Mouse (Mus musculus) ES-E14 (cell line): Measurements from ENCODE around the gene Col9a1. TPM values are rescaled to one million over a fixed set of nuclear protein-coding genes. Genes with fewer than 3 reads are reported as not detected.
A peak's percentile ranks its signal among the peaks of the same experiment; 100 is the strongest.

Experiments
- DNase-seq: peaks from one replicate; pipeline ENCODE4 v3.0.0-alpha.2; 2013; ENCODE audit warnings: low read depth, low spot score
- H3K27ac ChIP-seq: 2 replicates; pipeline ENCODE4 v1.5.1; 2012; ENCODE audit warnings: low read depth, mild to moderate bottlenecking, low read length, moderate library complexity, mixed read lengths; ENCODE audit not compliant: poor library complexity, insufficient read depth, severe bottlenecking
- H3K36me3 ChIP-seq: 2 replicates; pipeline ENCODE4 v1.6.1; 2012; ENCODE audit warnings: mild to moderate bottlenecking, low read length, moderate library complexity, mixed read lengths; ENCODE audit not compliant: control insufficient read depth, poor library complexity, insufficient read depth, severe bottlenecking
- H3K4me1 ChIP-seq, 2 experiments: fragments of 150-350 bp in 1 of 2; sonication (generic) in 1 of 2; 2 replicates each; pipeline ENCODE4 v1.6.1; 2012; ENCODE audit warnings: low read length in 2 of 2, mild to moderate bottlenecking in 1 of 2, mixed read lengths in 1 of 2; ENCODE audit not compliant: control insufficient read depth in 2 of 2, insufficient read depth in 2 of 2, poor library complexity in 1 of 2
- H3K4me3 ChIP-seq, 2 experiments: fragments of 150-350 bp in 1 of 2; sonication (generic) in 1 of 2; 2 replicates each; pipeline ENCODE4 v1.5.1; 2012; ENCODE audit warnings: low read length in 2 of 2, low read depth in 1 of 2, mild to moderate bottlenecking in 1 of 2, mixed read lengths in 1 of 2; ENCODE audit not compliant: insufficient read depth in 1 of 2, poor library complexity in 1 of 2, severe bottlenecking in 1 of 2
- H3K9ac ChIP-seq: 2 replicates; pipeline ENCODE4 v1.6.1; 2012; ENCODE audit warnings: low read depth, mild to moderate bottlenecking, low read length, mixed read lengths; ENCODE audit not compliant: poor library complexity, insufficient read depth, severe bottlenecking
- H3K9me3 ChIP-seq: fragments of 150-350 bp; sonication (generic); 2 replicates; pipeline ENCODE4 v1.6.1; 2012; ENCODE audit warnings: low read depth, mild to moderate bottlenecking, low read length; ENCODE audit not compliant: control insufficient read depth, insufficient read depth
- CHD2 ChIP-seq: IDR thresholded peaks from 2 replicates; pipeline ENCODE4 v1.6.1; 2014; ENCODE audit warnings: mild to moderate bottlenecking, low read depth, low read length, inconsistent platforms
- HCFC1 ChIP-seq: IDR thresholded peaks from 2 replicates; pipeline ENCODE4 v1.6.1; 2012; ENCODE audit warnings: low read length, inconsistent platforms, borderline replicate concordance; ENCODE audit not compliant: insufficient read depth
- MAFK ChIP-seq: IDR thresholded peaks from 2 replicates; pipeline ENCODE4 v1.6.1; 2014; ENCODE audit warnings: mild to moderate bottlenecking, low read depth, low read length, inconsistent platforms; ENCODE audit not compliant: insufficient read depth
- ZC3H11A ChIP-seq: IDR thresholded peaks from 2 replicates; pipeline ENCODE4 v1.6.1; 2012; ENCODE audit warnings: low read depth, mild to moderate bottlenecking, inconsistent platforms, low read length, borderline replicate concordance
- ZNF384 ChIP-seq: IDR thresholded peaks from 2 replicates; pipeline ENCODE4 v1.6.1; 2012; ENCODE audit warnings: low read depth, low read length, inconsistent platforms
- in situ Hi-C, 2 experiments: fragments of 600-800 bp; cut with MboI; formaldehyde crosslinking; loops; one replicate each; pipeline ENCODE4 v1.15.1; 2025; ENCODE audit warnings: low sequenced_read_pairs in 2 of 2, inconsistent platforms in 1 of 2; ENCODE audit not compliant: unreplicated experiment in 2 of 2
- total RNA-seq: library from RNA; depleted of rRNA; stranded (reverse); fragments of 300-350 nt; gene quantifications from 2 replicates; pipeline ENCODE4 v1.2.3, GENCODE M21; 2012

Gene Col9a1
- total RNA-seq, 1 experiment: 0.13 TPM

- H3K36me3 ChIP-seq: no peaks in the 10 kb centered on the region
- no peaks in the 10 kb centered on the region for H3K4me1 ChIP-seq
- no peak for DNase-seq
- H3K9me3 ChIP-seq: no peaks in the 10 kb centered on the region
- TF ChIP-seq ZNF384 (no peak), CHD2 (no peak), ZC3H11A (no peak), HCFC1 (no peak), MAFK (no peak)
- H3K4me3 ChIP-seq: no peak overlapping the region
- H3K9ac ChIP-seq: no peak overlapping the region
- no peak overlapping the region for H3K27ac ChIP-seq
- in situ Hi-C loops: no loop called here
Measured at GRCm38 (mm10) chr1:24140555-24140954, 36.9 kb upstream of the Col9a1 start.

GRCm38 (mm10) chr1:24143504-24143903 is 33.9 kb upstream of the Col9a1 start:
- TF ChIP-seq MAFK: no peak
- TF ChIP-seq CHD2: no peak
- no peak for TF ChIP-seq ZC3H11A
- no peak for TF ChIP-seq HCFC1
- no peak for TF ChIP-seq ZNF384
- Histone ChIP-seq H3K9ac (no peak overlapping the region), H3K27ac (no peak overlapping the region), H3K36me3 (no peaks in the 10 kb centered on the region), H3K4me3 (no peak overlapping the region), H3K9me3 (no peaks in the 10 kb centered on the region), H3K4me1 (no peaks in the 10 kb centered on the region)
- DNase-seq: no peak
- in situ Hi-C loops: no loop called here

DNA sequence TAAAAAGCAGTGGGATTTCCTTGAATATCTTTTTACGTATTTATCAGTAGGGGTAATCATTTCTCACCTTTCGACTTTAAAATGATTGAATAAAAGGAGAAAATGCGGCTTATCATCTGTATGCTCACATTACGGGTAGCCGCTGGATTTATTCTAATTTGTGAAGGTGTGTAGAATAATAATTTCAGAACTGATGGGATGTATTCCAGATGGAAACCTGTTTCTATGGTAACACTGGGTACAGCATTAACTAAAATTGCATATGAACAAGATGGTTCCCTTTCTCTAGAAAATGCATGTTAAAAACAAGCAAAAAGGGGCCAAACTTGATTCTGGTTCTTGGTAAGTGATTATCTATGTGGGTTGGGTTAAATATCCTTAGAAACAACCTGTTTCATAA is 19.7 kb upstream of the Col9a1 start:
- no peaks in the 10 kb centered on the region for H3K36me3 ChIP-seq
- in situ Hi-C loops: no loop called here
- no peak overlapping the region for H3K27ac ChIP-seq
- H3K4me3 ChIP-seq: no peak overlapping the region
- no peak for DNase-seq
- H3K9ac ChIP-seq: no peak overlapping the region
- H3K9me3 ChIP-seq: no peaks in the 10 kb centered on the region
- no peak for TF ChIP-seq ZC3H11A
- TF ChIP-seq ZNF384: no peak
- no peak for TF ChIP-seq CHD2
- H3K4me1 ChIP-seq: no peaks in the 10 kb centered on the region

- Histone ChIP-seq H3K36me3 (no peaks in the 10 kb centered on the region), H3K4me1 (no peaks in the 10 kb centered on the region), H3K4me3 (no peak overlapping the region), H3K9me3 (no peaks in the 10 kb centered on the region), H3K9ac (no peak overlapping the region), H3K27ac (no peak overlapping the region)
- in situ Hi-C loops: loop anchor here in 1 of 2 experiments (10.0 kb wide), 1 partner anchor 345 kb away; no protein-coding TSS in a partner anchor
- TF ChIP-seq HCFC1 (no peak), ZNF384 (no peak), CHD2 (no peak), ZC3H11A (no peak), MAFK (no peak)
- DNase-seq: no peak
Measured at GRCm38 (mm10) chr1:24169410-24169809, 8.0 kb upstream of the Col9a1 start.

DNA sequence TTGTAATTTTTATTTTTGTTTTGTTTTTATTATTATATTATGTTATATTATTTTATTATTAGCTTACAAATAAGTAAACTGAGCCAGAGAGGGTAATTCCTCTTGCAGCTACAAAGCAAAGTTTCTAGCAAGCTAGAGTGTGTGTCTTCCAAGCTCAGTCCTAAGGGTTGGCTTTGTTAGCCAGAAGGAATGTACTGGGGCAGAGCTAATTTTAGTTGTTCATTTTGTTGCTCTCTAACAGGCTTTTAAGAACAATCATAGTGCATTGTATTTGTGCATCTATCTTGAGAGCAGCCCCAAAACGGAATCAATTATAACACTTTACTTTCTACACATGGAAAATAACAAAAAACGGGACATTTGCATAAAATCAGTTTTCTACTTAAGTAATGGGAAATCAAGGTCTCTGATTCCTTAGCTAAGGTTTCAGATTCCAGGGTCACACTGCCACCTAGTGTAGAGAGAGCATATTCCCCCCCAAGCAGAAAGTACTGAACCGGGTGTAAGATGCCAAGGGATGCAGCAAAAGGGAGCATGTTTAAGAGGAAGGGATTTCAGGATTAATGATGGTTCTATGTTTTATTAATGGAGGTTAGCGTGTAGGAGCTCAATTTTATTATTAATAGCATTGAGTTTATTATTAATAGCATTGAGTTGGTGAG is 6.1 kb upstream of the Col9a1 start:
- DNase-seq: peak; percentile 55
- in situ Hi-C loops: no loop called here
- no peaks in the 10 kb centered on the region for H3K4me1 ChIP-seq

More for the DNA sequence above, 6.1 kb upstream of the Col9a1 start:
- Histone ChIP-seq H3K9me3 (no peaks in the 10 kb centered on the region), H3K9ac (no peak overlapping the region), H3K36me3 (no peaks in the 10 kb centered on the region), H3K27ac (no peak overlapping the region), H3K4me3 (no peak overlapping the region)
- TF ChIP-seq HCFC1 (no peak), ZC3H11A (peak; percentile 62; the same call in 1 of the 2 replicates)
